Mouse (Mus musculus) cerebellum, adult 2 months (tissue): ENCODE data around the gene Gckr.

ENCODE experiments used
- CTCF ChIP-seq: fragments of 200-500 bp; IDR thresholded peaks from 2 replicates; pipeline ENCODE4 v1.5.1; 2011; ENCODE audit warnings: low read depth, mild to moderate bottlenecking, control low read depth, low read length, moderate library complexity, borderline replicate concordance; ENCODE audit not compliant: insufficient read depth
- POLR2A ChIP-seq: fragments of 200-500 bp; IDR thresholded peaks from 2 replicates; pipeline ENCODE4 v1.6.1; 2011; ENCODE audit warnings: low read length, control low read depth, borderline replicate concordance; ENCODE audit not compliant: insufficient read depth

- TF ChIP-seq POLR2A (no peak), CTCF (no peak)
Observed at GRCm38 (mm10) chr5:31360955-31361354, 63.7 kb downstream of the Gckr start.
